Mouse (Mus musculus) heart, adult 11 months (tissue): ENCODE data around the gene Gm4969.

Source experiments
- DNase-seq: peaks from one replicate; pipeline ENCODE4 v3.0.0; 2022

Gm4969 gene

DNA sequence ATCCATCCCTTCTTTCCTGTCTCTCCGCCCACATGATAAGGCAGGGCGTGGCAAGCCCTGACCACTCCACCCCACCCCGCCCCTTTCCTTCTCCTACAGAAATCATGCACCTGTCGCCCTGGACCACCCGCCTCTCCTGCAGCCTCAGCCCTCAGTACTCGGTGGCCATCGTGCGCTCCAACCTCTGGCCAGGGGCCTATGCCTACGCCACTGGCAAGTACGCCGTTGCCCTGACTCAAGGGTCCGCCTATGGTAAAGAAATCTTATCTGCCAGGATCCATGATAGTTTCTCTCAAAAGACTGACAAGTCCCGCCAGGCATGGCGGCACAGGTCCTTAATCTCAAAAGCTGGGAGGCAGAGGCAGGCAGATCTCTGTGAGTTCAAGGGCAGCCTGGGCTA, 50.2 kb downstream of the Gm4969 start:
- peak; percentile 90 for DNase-seq

DNA sequence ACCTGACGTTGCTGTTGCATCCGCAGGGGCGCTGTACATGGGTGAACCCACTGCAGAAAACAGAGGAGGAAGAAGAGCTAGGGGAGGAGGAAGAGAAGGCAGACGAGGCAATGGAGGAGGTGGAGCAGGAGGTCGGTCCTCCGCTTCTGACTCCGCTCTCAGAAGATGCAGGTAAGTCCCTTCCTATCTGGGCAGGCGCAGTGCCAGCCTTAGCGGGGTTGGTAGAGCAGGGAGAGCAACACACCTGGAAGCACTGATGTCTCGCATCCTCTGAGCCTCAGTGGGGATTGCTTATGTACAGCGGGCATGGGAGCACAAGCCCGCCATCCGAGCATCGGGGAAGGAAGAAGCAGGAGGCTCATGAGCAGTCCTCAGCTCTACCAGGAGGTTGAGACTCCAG, 51.1 kb downstream of the Gm4969 start:
- DNase-seq = no peak

DNA sequence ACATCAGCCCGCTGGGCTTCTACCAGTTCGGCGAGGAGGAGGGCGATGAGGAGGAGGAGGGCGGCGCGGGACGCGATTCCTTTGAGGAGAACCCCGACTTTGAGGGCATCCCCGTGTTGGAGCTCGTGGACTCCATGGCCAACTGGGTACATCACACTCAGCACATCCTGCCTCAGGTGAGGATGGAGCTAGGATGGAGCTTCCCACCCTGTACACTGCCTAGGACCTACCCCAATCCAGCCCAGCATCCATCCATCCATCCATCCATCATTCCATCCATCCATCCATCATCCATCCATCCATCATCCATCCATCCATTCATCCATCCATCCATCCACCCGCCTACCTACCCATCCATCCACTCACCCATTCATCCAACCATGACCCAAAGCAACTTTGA, 52.3 kb downstream of the Gm4969 start:
- DNase-seq = no peak

DNA sequence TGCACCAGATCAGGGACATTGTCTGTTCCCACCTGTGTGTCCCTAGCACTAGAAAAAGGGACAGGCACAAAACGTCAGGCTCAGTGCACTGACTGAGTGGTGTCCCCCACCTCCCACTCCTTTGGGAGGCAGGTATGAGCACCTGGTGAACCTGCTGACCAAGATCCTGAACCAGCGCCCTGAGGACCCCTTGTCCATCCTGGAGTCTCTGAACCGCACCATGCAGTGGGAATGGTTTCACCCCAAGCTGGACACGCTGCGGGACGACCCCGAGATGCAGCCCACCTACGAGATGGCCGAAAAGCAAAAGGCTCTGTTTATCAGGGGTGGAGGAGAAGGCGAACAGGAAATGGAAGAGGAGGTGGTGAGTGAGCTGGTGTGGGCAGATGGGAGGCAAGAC, 60.8 kb downstream of the Gm4969 start:
- peak; percentile 78 for DNase-seq

DNA sequence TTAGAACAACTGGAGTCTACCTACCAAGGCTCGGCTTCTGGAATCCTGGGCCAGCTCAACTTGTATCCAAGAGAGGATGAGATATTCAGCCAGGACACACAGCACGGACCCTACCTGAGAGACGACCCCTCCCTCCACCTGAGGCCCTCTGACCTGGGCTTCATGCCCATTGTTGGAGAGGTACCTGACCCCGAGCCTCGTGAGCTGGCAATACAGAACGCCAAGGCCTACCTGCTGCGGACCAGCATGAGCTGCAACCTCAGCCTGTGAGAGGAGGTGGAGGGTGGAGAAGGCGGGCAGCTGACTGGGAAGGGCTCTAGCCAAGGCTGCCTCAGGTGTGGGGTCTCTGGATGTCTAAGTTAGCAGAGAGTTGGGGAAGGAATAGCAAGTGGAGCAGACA, 63.1 kb downstream of the Gm4969 start:
- DNase-seq = peak; percentile 84

DNA sequence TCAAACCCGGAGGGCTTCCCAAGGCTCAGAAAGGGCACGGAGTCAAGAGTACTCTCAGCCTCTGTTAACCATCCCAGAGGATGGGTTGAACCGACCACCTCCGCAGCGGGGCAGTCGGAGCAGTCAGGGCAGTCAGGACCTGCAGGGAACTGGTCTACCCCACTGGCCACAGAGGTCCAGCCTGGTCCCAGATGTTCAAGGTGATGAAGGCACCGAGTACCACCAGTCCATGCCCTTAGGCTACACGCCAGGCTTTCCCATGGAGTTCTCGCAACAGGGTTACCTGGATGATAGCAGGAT, 63.4 kb downstream of the Gm4969 start:
- no peak for DNase-seq

DNA sequence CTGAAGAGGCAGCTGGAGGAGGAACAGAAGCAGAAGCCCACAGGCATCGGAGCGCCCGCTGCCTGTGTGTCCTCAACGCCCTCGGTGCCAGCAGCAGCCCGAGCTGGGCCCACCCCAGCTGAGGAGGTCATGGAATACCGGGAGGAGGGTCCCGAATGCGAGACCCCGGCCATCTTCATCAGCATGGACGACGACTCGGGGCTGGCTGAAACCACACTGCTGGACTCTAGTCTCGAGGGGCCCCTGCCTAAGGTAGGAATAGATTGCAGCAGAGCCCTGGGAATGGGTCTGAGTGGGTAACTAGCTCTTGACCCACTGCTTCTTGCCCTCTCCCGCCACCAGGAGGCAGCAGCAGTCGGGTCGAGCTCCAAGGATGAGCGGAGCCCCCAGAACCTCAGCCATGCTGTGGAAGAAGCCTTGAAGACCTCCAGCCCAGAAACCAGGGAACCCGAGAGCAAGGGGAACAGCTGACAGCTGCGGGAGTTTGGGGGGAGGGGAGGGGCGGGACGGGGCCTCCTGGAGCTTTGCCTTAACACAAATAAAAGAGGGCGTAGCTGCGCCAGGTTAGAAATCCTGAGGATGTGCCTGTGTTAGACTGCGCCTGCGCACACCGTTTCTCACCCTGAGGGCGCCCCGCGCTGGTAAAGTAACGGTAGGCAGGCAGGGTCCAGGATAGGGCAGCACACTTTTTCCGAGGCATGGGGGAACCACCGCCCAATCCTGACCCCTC, 64.0 kb downstream of the Gm4969 start, which contains the start of gene Rsph6a:
TSS of gene Rsph6a (plus strand) at position 644 of the 730 bp plus-strand sequence.
- peak; percentile 90 for DNase-seq

DNA sequence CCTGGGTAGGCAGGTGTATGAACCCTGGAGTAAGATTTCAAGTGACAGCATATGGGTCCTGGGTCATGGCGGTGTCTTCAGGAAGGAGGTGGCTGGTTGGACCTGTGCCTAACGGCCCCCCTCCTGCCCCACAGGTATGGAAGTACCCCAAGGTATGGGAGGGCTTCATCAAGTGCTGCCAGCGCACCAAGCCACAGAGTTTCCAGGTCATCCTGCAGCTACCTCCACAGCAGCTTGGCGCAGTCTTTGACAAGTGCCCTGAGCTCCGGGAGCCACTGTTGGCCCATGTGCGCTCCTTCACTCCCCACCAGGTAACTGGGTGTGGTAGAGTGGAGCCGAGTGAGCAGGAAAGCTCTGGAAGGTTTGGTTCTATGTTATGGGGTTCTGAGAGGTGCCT, 65.0 kb downstream of the Gm4969 start:
- peak; percentile 89 for DNase-seq

DNA sequence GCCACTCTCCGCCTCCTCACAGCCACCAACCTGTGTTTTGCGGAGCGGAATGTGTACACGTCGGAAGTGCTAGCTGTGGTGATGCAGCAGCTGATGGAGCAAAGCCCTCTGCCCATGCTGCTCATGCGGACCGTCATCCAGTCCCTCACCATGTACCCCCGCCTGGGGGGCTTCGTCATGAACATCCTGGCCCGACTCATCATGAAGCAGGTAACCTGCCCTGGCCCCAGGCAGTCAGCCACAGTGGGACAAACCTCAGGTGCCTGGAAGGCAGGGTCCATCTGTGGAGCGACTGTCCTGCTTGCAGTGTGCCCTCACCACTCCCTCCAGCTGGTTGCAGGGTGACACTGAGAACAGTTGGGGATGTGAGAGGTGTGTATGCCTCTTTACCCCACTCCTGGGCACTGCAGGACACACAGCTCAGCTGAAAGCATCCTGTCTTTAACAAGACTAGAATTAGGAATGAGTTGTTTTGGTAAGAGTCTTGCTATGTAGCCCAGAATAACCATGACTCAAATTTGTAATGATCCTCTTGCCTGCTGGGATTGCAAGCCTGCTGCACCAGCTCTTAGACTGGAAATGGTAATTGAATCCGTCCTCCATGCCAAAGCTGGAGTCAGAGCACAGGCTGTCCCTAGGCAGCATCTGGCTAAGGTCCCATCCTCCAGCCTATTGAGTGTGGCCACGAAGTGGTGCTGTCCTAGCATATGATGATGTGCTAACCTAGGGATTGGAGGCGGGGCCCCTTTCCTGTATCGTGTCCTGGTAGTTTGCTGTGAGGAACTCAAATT, 65.6 kb downstream of the Gm4969 start:
- DNase-seq = peak; percentile 92

DNA sequence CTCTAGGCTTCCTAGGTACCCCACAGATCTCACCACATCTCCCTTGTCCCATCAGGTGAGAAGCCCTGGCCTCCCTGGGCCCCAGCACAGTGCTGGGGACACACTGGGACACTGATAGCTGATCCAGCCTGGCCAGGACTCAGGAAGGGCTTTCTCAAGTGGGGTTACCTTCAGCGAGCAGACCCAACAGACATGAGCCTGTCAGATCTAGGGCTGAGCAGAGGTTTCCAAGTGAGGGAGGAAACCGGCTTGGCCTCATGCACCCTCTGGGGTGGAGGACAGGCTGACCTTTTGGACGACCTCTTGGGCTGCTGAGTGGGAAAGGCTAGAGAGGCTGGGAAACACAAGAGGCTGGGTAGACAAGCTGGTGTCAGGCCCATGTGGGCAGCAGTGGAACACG, 67.0 kb downstream of the Gm4969 start:
- peak; percentile 93 for DNase-seq

DNA sequence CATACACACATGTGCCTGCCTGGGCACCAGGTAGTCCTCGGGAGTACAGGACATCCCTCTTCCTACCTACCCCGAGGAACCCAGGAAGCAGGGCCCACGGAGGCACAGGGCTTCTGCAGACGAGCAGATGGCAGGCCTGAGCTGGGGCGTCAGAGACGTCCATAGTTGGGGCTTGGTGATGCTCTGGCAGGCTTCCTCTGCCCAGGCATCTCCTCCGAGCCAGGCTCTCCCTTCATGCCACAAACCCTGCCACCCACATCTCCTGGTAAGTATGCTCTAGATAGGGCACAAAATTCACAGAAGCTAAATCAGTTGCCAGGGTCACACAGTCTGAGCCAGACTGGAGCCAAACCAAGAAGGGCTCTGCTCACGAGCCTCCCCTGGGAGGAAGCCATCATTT, 68.0 kb downstream of the Gm4969 start:
- DNase-seq = peak; percentile 90

DNA sequence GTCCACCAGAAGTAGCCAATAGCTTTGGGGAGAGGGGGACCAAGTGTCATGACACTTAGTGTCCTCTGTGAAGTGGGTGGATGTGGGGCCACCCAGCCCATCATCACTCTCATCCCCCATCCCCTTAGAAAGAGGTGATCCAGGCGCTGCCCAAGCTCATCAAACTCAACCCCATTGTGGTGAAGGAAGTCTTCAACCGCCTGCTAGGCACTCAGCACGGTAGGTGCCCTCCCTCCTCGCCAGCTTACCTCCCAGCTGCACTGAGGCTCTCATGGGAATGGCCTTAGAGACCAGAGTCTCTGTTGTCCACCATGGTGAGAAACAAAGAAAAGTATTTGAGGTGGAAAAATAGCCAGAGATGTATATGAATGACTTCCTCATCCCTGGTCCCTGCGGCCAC, 68.9 kb downstream of the Gm4969 start:
- DNase-seq = peak; percentile 90
